Mouse (Mus musculus) limb, embryonic 14.5 days (tissue): ENCODE results near the gene Arhgef39. TPM values are rescaled to one million over a fixed set of nuclear protein-coding genes. Genes with fewer than 3 reads are reported as not detected.

ENCODE experiments used
- ATAC-seq: fragments of 200-750 bp; cut with Nextera tagmentation; 2 replicates; pipeline ENCODE4 v1.8.0; 2017; ENCODE audit warnings: low read depth, moderate number of reproducible peaks, moderate TSS enrichment; ENCODE audit not compliant: low FRiP score
- DNase-seq: peaks from one replicate; pipeline ENCODE4 v3.0.0-alpha.2; 2015; ENCODE audit warnings: low spot score
- H3K27ac ChIP-seq: fragments of 300-500 bp; sonication (generic); replicated peaks from 2 replicates; pipeline ENCODE4 v1.5.1; 2014; ENCODE audit warnings: low read depth, mild to moderate bottlenecking, low read length, moderate library complexity, mixed read lengths
- H3K27me3 ChIP-seq: fragments of 300-500 bp; sonication (generic); 2 replicates; pipeline ENCODE4 v1.6.1; 2014; ENCODE audit warnings: low read length, mixed read lengths; ENCODE audit not compliant: control insufficient read depth, insufficient read depth
- H3K36me3 ChIP-seq: fragments of 300-500 bp; sonication (generic); 2 replicates; pipeline ENCODE4 v1.6.1; 2014; ENCODE audit warnings: mild to moderate bottlenecking, low read length, moderate library complexity, mixed read lengths; ENCODE audit not compliant: control insufficient read depth, insufficient read depth
- H3K4me1 ChIP-seq: fragments of 300-500 bp; sonication (generic); 2 replicates; pipeline ENCODE4 v1.6.1; 2014; ENCODE audit warnings: antibody characterized with exemption, low read length, mixed read lengths; ENCODE audit not compliant: control insufficient read depth, insufficient read depth
- H3K4me2 ChIP-seq: fragments of 300-500 bp; sonication (generic); replicated peaks from 2 replicates; pipeline ENCODE4 v1.6.1; 2014; ENCODE audit warnings: low read depth, mild to moderate bottlenecking, low read length, moderate library complexity; ENCODE audit not compliant: severe bottlenecking
- H3K4me3 ChIP-seq: fragments of 300-500 bp; sonication (generic); replicated peaks from 2 replicates; pipeline ENCODE4 v1.5.1; 2014; ENCODE audit warnings: low read length
- H3K9ac ChIP-seq: fragments of 300-500 bp; sonication (generic); 2 replicates; pipeline ENCODE4 v1.6.1; 2014; ENCODE audit warnings: mild to moderate bottlenecking, low read depth, low read length, moderate library complexity; ENCODE audit not compliant: severe bottlenecking
- H3K9me3 ChIP-seq: fragments of 300-500 bp; sonication (generic); 2 replicates; pipeline ENCODE4 v1.6.1; 2016; ENCODE audit warnings: low read length; ENCODE audit not compliant: control insufficient read depth
- POLR2A ChIP-seq: fragments of 200-500 bp; IDR thresholded peaks from 2 replicates; pipeline ENCODE4 v1.8.0; 2012; ENCODE audit warnings: inconsistent platforms, mild to moderate bottlenecking, moderate library complexity, borderline replicate concordance; ENCODE audit not compliant: insufficient read depth, insufficient read length; ENCODE audit errors: extremely low read depth
- WGBS: fragments of 180-500 bp; shearing (Covaris S2); extraction: QIAGEN DNeasy Blood & Tissue Kit; methylation state at CpG from one replicate; pipeline ENCODE4 v1.1.7; 2014; 5-methylcytosine and 5-hydroxymethylcytosine counted together
- polyA plus RNA-seq, 2 experiments: library from polyadenylated mRNA; depleted of rRNA in 1 of 2; stranded (reverse) in 1 of 2; unstranded in 1 of 2; fragments of >200 nt; fragmentation: Nextera tagmentation in 1 of 2; extraction: Ambion mirVana in 1 of 2; gene quantifications; 2 replicates each; pipeline versions ENCODE4 v1.2.1 to v1.2.3; 2012 to 2014

The Arhgef39 gene
- polyA plus RNA-seq, 2 experiments = 25.2 to 84.9 TPM

DNA sequence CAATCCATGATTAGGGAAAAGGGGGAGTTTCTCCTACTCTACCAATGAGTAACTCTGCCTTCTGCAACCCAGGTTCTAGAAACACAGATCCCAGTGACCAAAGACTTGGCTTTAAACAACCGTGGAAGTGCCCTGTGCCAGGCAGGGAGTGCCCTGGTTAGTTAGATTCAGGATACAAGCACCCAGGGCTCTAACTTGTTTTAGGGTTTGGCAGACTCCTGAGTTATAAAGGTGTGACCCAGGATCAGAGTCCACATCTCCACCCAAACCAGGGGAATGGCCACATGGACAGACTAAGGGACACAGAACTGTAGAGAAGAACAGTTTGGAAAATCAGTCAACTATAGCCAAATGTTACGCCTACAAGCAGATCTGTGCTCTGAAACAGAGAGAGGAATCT, 3.5 kb upstream of the Arhgef39 start:
- no peak for TF ChIP-seq POLR2A
- Histone ChIP-seq H3K4me3 (no peak overlapping the region), H3K9me3 (no peaks in the 10 kb centered on the region), H3K27me3 (no peaks in the 10 kb centered on the region), H3K36me3 (no peaks in the 10 kb centered on the region), H3K4me1 (peaks cover 29% of the 10 kb centered on the region), H3K4me2 (no peak overlapping the region), H3K9ac (no peak overlapping the region), H3K27ac (no peak overlapping the region)
- 83% methylated on average over 2 of the region's 2 CpGs for WGBS
- ATAC-seq (no peak), DNase-seq (no peak)

DNA sequence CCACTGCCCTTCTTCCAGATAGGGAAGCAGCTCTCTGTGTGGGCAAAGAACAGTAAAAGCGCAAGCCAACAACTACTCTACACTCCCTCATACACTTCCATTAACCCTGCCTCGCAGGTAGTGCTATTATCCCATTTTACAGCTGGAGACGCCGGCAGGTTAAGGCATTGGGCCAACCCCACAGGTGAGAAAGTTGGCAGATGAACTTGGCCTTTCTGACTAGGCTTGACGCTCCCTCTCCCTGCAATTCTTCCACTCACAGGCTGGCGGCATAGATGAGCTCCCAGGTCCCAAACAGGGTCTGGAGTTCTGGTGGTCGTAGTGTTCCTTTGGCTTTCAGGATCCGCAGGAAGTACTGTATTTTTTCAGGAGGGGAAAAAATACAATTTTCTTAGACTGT, 512 bp downstream of the Arhgef39 start:
- Histone ChIP-seq H3K4me1 (peaks cover 34% of the 10 kb centered on the region), H3K4me2 (peak overlapping the region; percentile 68), H3K27me3 (no peaks in the 10 kb centered on the region), H3K9me3 (no peaks in the 10 kb centered on the region), H3K36me3 (peaks cover 26% of the 10 kb centered on the region), H3K4me3 (peak overlapping the region; percentile 56), H3K27ac (no peak overlapping the region), H3K9ac (peak overlapping the region; percentile 55)
- WGBS = 11% methylated on average over 8 of the region's 8 CpGs
- ATAC-seq (0 out of 2 replicates have a peak, but pooled peaks have one; percentile 62), DNase-seq (peak; percentile 65)
- TF ChIP-seq POLR2A = no peak

DNA sequence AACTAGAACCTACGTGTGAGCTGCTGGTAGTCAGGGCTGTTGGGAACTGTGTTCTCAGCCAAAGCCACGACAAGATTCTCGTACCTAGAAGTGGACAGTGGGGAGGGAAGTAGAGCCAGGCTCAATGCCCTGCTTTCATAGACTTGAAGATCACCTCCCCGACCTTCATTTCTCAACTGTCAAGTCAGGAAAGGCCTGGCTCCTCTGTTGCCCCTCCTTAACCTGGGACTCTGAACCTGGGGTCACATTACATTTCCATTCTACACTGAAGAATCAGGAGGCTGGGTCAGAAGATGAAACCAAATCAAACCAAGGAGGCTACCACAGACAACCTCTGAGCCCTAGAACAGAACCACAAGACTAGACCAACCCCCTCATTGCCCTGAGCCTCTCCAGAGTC, 1.5 kb downstream of the Arhgef39 start:
- ATAC-seq (no peak), DNase-seq (no peak)
- Histone ChIP-seq H3K9me3 (no peaks in the 10 kb centered on the region), H3K4me2 (peak overlapping the region; percentile 68), H3K36me3 (peaks cover 26% of the 10 kb centered on the region), H3K4me1 (peaks cover 35% of the 10 kb centered on the region), H3K27ac (no peak overlapping the region), H3K4me3 (peak overlapping the region; percentile 56), H3K9ac (peak overlapping the region; percentile 22; the same call in 1 of the 2 replicates), H3K27me3 (no peaks in the 10 kb centered on the region)
- no peak for TF ChIP-seq POLR2A
- 66% methylated on average over 4 of the region's 4 CpGs for WGBS

DNA sequence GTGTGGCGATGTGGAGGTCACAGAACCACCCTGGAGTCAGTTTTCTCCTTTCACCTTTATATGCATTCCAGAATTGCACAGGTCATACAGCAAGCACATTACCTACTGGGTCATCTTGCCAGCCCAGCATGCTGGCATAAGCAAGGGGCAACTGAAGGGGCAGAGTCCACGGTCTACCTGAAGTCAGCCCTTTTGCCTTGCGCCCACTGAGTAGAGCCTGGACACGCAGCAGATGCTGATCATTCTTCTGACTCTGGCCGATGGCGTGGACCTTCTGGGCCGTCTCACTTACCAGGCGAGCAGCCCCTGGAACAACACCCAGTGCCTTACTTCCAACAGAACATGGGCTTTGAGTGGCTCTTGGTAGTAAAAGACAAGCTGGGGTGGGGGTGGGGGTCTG, 2.1 kb downstream of the Arhgef39 start:
- H3K4me2 ChIP-seq = no peak overlapping the region; the same call in 1 of the 2 replicates
- H3K4me3 ChIP-seq = no peak overlapping the region
- no peak overlapping the region for H3K9ac ChIP-seq
- peaks cover 35% of the 10 kb centered on the region for H3K4me1 ChIP-seq
- no peak for TF ChIP-seq POLR2A
- H3K9me3 ChIP-seq = no peaks in the 10 kb centered on the region
- H3K36me3 ChIP-seq = peaks cover 26% of the 10 kb centered on the region
- no peak overlapping the region for H3K27ac ChIP-seq
- ATAC-seq (no peak), DNase-seq (no peak)
- 88% methylated on average over 8 of the region's 8 CpGs for WGBS
- H3K27me3 ChIP-seq = no peaks in the 10 kb centered on the region

DNA sequence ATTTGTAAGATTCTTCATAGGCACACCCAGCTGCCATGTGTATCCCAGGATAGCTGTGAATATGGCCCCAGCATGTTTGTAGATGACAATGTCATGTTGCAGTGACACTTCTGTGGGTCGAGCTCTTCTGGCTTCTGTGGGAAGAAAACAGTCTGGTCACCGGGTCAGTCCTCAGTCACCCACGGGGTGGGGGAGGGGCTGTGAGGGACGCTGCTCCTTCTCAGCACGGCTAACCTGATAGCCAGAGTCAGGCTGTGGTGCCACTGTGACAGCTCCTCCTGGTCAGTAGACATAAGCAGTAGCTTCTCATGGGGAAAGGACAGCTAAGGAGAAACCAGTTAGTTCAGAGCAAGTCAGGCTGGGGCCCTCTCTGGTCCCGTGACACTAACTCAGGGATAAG, 2.9 kb downstream of the Arhgef39 start:
- H3K36me3 ChIP-seq = peaks cover 26% of the 10 kb centered on the region
- no peak overlapping the region for H3K4me2 ChIP-seq
- ATAC-seq (no peak), DNase-seq (no peak)
- 70% methylated on average over 6 of the region's 6 CpGs for WGBS
- H3K9ac ChIP-seq = no peak overlapping the region
- no peaks in the 10 kb centered on the region for H3K9me3 ChIP-seq
- no peaks in the 10 kb centered on the region for H3K27me3 ChIP-seq
- H3K4me3 ChIP-seq = no peak overlapping the region
- peaks cover 33% of the 10 kb centered on the region for H3K4me1 ChIP-seq
- TF ChIP-seq POLR2A = no peak
- no peak overlapping the region for H3K27ac ChIP-seq

DNA sequence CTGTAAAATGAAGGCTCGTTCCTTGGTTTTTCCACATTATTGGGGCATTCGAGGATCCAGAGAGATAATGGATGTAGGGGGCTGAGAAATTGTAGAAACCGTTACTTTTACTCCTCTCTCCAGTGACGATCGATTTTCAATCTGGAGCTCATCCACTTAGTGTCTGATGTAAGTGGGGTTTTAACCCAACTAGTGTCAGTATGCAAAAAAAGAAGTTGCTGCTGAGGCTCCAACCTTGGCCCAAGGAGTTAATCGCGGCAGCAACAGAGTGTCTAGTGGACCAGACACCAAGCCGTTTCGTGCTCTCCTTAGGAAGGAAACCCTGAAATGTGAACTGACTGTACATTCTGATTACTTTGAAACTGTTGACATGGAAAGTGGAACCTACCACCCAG, 5.7 kb downstream of the Arhgef39 start:
- Histone ChIP-seq H3K27me3 (no peaks in the 10 kb centered on the region), H3K27ac (peak overlapping the region; percentile 87), H3K36me3 (peaks cover 26% of the 10 kb centered on the region), H3K4me3 (peak overlapping the region; percentile 52), H3K9me3 (no peaks in the 10 kb centered on the region), H3K9ac (peak overlapping the region; percentile 63), H3K4me2 (peak overlapping the region; percentile 73), H3K4me1 (peaks cover 24% of the 10 kb centered on the region)
- 2% methylated on average over 9 of the region's 9 CpGs for WGBS
- no peak for DNase-seq
- no peak for TF ChIP-seq POLR2A
- no peak for ATAC-seq
